Mouse (Mus musculus): ENCODE measurements at regions not wholly inside any gene's neighbourhood (a gene's known extent, or its start where the extent isn't known, plus 50 kb on each side); places are given as distances from the start of the nearest gene placed in this dataset.

DNA sequence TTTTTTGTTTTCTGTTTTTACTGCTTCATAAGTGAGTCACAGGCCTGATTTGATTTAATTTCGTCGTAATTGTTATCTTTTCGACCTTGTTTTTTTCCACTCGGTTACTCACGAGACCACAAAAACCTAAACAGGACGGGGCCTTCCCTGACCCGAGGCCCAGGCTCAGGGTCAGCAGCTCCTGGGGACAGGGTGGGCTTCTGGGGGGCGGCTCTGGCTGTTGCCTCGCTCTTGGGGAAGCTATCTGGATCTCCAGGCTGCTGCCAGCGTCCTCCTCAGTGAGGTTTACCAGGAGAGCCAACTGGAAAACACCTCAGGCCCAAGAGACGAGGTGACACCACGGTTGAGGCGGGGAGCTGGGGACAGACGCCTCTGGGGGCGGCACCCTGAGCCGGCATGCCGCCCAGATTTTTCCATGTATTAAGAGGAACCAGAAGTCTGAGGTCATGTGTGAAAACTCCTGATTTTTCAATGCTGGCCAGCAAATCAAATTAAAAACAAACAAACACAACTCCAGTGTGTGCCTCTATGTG is 71.8 kb upstream of the Tmem189 start:
- no peak for TF ChIP-seq CTCF (IDR thresholded peaks at IDR 0.05; ENCODE audit: insufficient read depth, low read depth, low read length)
- no peak for TF ChIP-seq POLR2A (IDR thresholded peaks at IDR 0.05; ENCODE audit: insufficient read depth, low read depth, low read length)
